Mouse (Mus musculus) embryonic facial prominence, embryonic 13.5 days (tissue): ENCODE results near the gene Zscan2. TPM values are rescaled to one million over a fixed set of nuclear protein-coding genes. Genes with fewer than 3 reads are reported as not detected.

Experiments used
- ATAC-seq: fragments of 200-750 bp; cut with Nextera tagmentation; 2 replicates; pipeline ENCODE4 v1.8.0; 2017; ENCODE audit warnings: low read depth; ENCODE audit not compliant: insufficient number of reproducible peaks, insufficient read depth, low FRiP score, low TSS enrichment
- H3K27ac ChIP-seq: fragments of 300-500 bp; sonication (generic); 2 replicates; pipeline ENCODE4 v1.5.1; 2015; ENCODE audit warnings: moderate library complexity, mild to moderate bottlenecking, inconsistent platforms
- H3K27me3 ChIP-seq: fragments of 300-500 bp; sonication (generic); 2 replicates; pipeline ENCODE4 v1.6.1; 2015; ENCODE audit warnings: mild to moderate bottlenecking, inconsistent platforms
- H3K36me3 ChIP-seq: fragments of 300-500 bp; sonication (generic); 2 replicates; pipeline ENCODE4 v1.6.1; 2015; ENCODE audit warnings: mild to moderate bottlenecking, inconsistent platforms
- H3K4me1 ChIP-seq: fragments of 300-500 bp; sonication (generic); 2 replicates; pipeline ENCODE4 v1.6.1; 2015; ENCODE audit warnings: inconsistent platforms
- H3K4me2 ChIP-seq: fragments of 300-500 bp; sonication (generic); 2 replicates; pipeline ENCODE4 v1.6.1; 2015; ENCODE audit warnings: moderate library complexity, mild to moderate bottlenecking, inconsistent platforms
- H3K4me3 ChIP-seq: fragments of 300-500 bp; sonication (generic); 2 replicates; pipeline ENCODE4 v1.5.1; 2015; ENCODE audit warnings: mild to moderate bottlenecking, inconsistent platforms
- H3K9ac ChIP-seq: fragments of 300-500 bp; sonication (generic); 2 replicates; pipeline ENCODE4 v1.6.1; 2015; ENCODE audit warnings: mild to moderate bottlenecking, inconsistent platforms
- H3K9me3 ChIP-seq: fragments of 300-500 bp; sonication (generic); 2 replicates; pipeline ENCODE4 v1.6.1; 2016; ENCODE audit warnings: inconsistent platforms
- WGBS: fragments of 180-500 bp; shearing (Covaris S2); methylation state at CpG from one replicate; pipeline ENCODE4 v1.1.7; 2015; ENCODE audit warnings: mixed read lengths; 5-methylcytosine and 5-hydroxymethylcytosine counted together
- polyA plus RNA-seq: library from polyadenylated mRNA; unstranded; fragments of >200 nt; fragmentation: Nextera tagmentation; extraction: Ambion mirVana; gene quantifications from 2 replicates; pipeline ENCODE4 v1.2.1, GENCODE M21; 2015

The Zscan2 gene
- polyA plus RNA-seq, 1 experiment from 2014 or later, result 3.3 TPM

DNA sequence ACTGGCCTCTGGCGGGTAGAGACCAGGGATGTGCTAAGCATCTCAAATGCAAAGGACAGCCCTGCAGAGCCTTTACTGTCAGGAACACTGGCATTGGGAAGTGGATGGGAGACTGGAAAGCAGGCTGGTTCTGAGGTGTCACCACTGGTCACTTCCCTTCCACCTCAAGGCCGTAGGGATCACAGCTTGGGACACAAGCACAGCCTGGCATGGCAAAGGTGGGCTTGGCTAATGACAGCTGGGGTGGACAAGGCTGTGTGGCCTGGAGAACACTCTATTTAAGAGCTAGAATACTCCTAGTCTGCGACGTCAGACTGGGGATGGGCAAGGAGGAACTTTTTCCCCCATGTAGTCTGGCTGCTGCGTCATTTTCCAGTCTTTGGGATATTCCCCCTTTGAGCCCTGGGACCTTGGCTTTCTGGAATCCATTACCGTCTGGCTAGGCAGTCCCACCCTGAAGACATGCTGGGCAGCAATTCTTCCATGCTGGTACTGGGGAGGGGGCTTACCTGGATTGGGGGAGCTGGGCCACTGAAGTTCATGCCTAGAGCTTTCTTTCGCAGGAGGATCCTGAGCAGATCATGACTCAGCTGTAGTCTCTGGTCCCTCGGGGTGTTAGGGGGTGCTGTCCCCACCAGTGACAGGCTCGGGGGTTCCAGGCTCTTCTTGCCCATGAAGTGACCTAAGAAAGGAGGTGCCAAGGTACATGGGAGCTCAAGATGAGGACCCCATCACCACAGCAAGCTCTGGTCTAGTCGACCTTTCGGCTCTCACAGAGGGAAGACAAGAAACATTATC, 43.1 kb downstream of the Zscan2 start:
- Histone ChIP-seq H3K9me3 (no peaks in the 10 kb centered on the region), H3K36me3 (peaks cover 27% of the 10 kb centered on the region), H3K27ac (no peak overlapping the region), H3K4me2 (peak overlapping the region; percentile 92), H3K27me3 (no peaks in the 10 kb centered on the region), H3K4me1 (peaks cover 24% of the 10 kb centered on the region), H3K9ac (peak overlapping the region; percentile 74), H3K4me3 (peak overlapping the region; percentile 53)
- no peak for ATAC-seq
- 83% methylated on average over 11 of the region's 11 CpGs for WGBS

DNA sequence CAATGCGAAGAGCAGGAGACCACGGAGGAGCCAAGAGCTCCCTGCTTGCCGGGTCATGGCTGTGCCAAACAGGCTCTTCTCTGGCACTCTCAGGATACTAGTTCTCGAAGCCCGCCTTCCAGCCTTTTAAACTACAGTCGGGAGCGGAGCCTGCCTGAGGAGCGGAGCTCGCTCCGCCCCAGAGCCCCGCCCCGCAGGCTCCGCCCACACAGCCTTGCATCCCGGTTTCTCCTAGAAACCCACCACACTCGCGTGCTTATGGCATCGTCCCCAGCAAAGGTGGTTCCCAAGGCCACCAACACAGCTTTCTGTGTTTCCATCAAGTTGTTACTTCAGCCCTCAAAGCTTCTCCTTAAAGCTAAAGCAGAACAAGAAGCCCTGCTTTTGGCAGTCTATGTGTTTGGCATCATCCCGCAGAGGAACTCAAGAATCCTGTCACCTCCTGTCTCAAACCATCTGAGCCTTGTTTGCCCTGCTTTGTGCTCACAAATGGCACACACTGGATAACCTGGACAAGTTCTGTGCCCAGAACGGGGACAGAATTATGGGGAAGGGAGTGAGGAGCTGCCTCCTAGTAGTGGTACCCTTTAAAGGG, 44.3 kb downstream of the Zscan2 start, which contains the start of gene Nmb:
TSS of gene Nmb (minus strand) at position 156 of the 595 bp plus-strand sequence.
- peak within 1 kb of the TSS; percentile 53 for H3K4me3 ChIP-seq
- WGBS, result 4% methylated on average over 19 of the region's 19 CpGs
- H3K4me1 ChIP-seq, result peaks cover 24% of the 10 kb centered on the region
- peak within 1 kb of the TSS; percentile 74 for H3K9ac ChIP-seq
- H3K27me3 ChIP-seq, result no peaks in the 10 kb centered on the region
- H3K4me2 ChIP-seq, result peak within 1 kb of the TSS; percentile 92
- peaks cover 34% of the 10 kb centered on the region for H3K36me3 ChIP-seq
- ATAC-seq, result peak; percentile 69
- H3K9me3 ChIP-seq, result no peaks in the 10 kb centered on the region
- H3K27ac ChIP-seq, result peak within 1 kb of the TSS; percentile 41; the same call in 1 of the 2 replicates

DNA sequence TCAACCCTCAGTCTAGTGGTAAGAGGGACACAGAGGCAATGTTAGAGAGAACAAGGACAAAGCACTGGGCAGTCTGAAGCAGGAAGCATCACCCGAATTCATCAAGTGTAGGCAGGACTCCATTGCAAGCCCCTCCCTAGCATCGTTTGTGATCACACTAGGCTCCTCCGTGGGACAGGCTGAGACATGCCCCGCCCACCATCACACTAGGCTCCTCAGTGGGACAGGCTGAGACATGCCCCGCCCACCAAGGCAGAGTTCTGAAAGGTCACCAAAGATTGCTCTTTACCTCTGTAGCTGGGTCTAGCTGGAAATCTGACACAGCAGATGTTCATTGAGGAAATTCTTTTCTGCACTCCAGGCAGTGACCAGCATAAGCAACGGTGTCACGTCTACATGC, 50.3 kb downstream of the Zscan2 start:
- H3K9ac ChIP-seq, result no peak overlapping the region
- no peak overlapping the region for H3K27ac ChIP-seq
- H3K9me3 ChIP-seq, result no peaks in the 10 kb centered on the region
- no peaks in the 10 kb centered on the region for H3K27me3 ChIP-seq
- H3K4me1 ChIP-seq, result no peaks in the 10 kb centered on the region
- ATAC-seq, result no peak
- WGBS, result 82% methylated on average over 7 of the region's 7 CpGs
- no peak overlapping the region for H3K4me3 ChIP-seq
- H3K4me2 ChIP-seq, result no peak overlapping the region
- peaks cover 81% of the 10 kb centered on the region for H3K36me3 ChIP-seq

DNA sequence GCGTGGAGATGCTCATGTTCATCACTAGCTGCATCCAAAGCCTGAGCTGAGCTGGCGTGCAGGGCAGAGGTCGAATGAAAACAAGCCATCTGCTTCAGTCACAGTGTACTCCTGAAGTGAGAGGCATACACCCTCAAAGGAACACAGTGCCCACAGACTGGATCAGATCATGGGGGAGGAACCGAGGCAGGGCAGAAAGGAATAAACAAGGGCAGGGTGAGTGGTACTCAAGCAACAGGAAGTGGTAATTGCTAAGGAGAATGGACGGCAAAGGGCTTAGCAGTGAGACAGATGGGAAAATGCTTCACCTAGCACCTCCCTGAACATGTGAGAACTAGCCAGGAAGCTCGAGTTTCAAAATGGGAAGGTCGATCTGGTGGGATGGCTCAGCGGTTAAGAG, 51.8 kb downstream of the Zscan2 start:
- ATAC-seq, result no peak
- H3K4me3 ChIP-seq, result no peak overlapping the region
- H3K4me1 ChIP-seq, result no peaks in the 10 kb centered on the region
- H3K4me2 ChIP-seq, result no peak overlapping the region
- no peak overlapping the region for H3K27ac ChIP-seq
- H3K9ac ChIP-seq, result no peak overlapping the region
- WGBS, result 82% methylated on average over 8 of the region's 8 CpGs
- H3K27me3 ChIP-seq, result no peaks in the 10 kb centered on the region
- no peaks in the 10 kb centered on the region for H3K9me3 ChIP-seq
- peaks cover 85% of the 10 kb centered on the region for H3K36me3 ChIP-seq

DNA sequence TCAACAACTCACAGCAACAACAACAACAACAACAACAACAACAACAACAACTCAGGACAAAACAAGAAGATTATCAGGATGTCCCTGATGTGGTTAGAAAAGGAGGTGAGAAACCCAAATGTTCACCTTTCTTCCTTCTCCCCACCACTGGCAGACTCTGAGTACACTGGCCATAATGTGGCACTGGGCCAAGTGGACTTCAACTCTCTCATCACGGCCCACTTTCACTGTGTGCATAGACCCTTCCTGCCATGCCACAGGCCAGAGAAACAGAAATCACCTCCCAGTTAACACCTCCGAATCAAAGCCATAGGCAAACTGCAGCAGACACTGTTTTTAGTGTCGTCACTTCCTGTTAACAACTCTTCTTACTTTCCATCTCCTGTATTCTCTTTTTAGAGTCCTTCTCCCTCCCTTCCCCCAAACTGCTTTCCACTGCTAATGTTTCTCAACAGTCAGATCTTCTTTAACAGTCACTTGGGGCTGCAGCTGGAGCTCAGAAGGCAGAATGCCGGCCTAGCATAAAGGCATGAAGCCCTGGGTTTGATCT, 57.3 kb downstream of the Zscan2 start:
- Histone ChIP-seq H3K4me2 (no peak overlapping the region), H3K27ac (no peak overlapping the region), H3K27me3 (no peaks in the 10 kb centered on the region), H3K4me3 (no peak overlapping the region), H3K36me3 (peaks cover 81% of the 10 kb centered on the region), H3K4me1 (no peaks in the 10 kb centered on the region), H3K9ac (no peak overlapping the region), H3K9me3 (no peaks in the 10 kb centered on the region)
- no peak for ATAC-seq
- WGBS, result 85% methylated on average over 4 of the region's 4 CpGs

DNA sequence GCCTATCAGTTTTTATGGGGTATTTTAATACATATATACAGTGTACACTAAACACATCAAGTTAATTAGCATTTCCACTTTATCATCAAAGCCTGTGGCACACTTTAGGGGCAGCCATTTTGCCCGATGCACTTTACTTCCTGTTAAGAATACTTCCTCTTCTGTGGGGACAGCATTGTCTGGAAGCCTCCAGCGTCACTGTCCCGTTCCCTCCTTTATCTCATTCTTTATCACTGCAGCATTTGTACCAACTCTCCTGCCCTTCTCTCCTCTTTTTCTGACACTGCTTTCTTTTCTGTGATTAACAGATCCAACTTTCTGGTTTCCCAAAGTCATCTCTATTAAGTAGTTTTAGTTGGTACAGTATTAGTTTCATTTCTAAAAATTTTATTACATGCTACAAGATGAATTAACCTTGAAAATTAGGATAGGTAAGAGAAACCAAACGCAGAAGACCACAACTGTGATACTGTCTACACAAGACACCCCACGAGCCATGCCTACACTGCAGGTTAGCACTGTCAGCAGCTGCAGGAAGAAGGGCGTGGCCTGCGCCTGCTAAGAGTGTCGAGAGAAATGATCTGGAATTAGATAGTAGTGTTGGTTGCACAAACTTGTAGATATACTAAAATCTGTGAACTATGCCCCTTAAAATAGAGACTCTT, 58.4 kb downstream of the Zscan2 start:
- no peak for ATAC-seq
- no peak overlapping the region for H3K4me2 ChIP-seq
- 86% methylated on average over 8 of the region's 8 CpGs for WGBS
- no peak overlapping the region for H3K9ac ChIP-seq
- no peak overlapping the region for H3K4me3 ChIP-seq
- H3K27me3 ChIP-seq, result no peaks in the 10 kb centered on the region
- H3K36me3 ChIP-seq, result peaks cover 79% of the 10 kb centered on the region
- no peak overlapping the region for H3K27ac ChIP-seq
- H3K9me3 ChIP-seq, result no peaks in the 10 kb centered on the region
- H3K4me1 ChIP-seq, result no peaks in the 10 kb centered on the region

DNA sequence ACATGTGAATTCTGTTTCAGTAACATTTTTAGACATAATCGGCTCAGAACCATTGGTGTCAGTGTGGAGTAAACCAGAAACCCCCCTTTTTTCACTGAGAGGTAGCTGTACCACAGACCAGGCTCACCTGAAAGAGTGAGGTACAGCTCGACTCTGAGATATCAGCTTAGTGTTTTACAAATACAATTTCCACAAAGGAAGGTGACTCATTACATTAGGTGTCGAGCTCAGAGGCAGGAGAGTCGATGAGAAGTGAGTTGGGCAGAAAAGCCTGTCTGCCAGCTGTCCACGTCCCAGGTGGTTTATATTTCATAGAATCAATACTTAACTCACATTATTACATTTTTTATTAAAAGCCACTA, 58.9 kb downstream of the Zscan2 start:
- Histone ChIP-seq H3K4me3 (no peak overlapping the region), H3K9me3 (no peaks in the 10 kb centered on the region), H3K36me3 (peaks cover 79% of the 10 kb centered on the region), H3K4me1 (no peaks in the 10 kb centered on the region), H3K27me3 (no peaks in the 10 kb centered on the region), H3K9ac (no peak overlapping the region), H3K27ac (no peak overlapping the region), H3K4me2 (no peak overlapping the region)
- no peak for ATAC-seq
- WGBS, result 88% methylated on average over 5 of the region's 5 CpGs

DNA sequence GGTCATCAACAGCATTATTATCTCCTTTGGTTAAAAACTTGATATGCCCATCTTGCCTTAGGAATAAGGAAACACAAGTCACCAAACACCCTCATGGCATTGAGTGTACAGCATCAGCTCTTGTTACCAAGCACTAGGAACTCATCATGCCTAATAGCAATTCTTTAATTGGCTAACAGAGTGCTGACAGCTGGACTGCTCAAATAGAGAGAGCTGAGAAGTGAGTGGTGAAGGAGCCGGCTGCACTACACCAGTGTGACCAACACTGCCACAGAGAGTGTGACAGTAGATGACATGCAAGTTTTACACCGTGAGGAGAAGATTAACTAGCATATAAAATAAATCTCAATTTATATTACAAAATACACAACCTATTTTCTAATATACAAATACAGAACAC, 62.4 kb downstream of the Zscan2 start:
- no peak for ATAC-seq
- H3K36me3 ChIP-seq, result peaks cover 78% of the 10 kb centered on the region
- no peak overlapping the region for H3K4me3 ChIP-seq

More for the DNA sequence above, 62.4 kb downstream of the Zscan2 start:
- Histone ChIP-seq H3K4me2 (no peak overlapping the region), H3K27ac (no peak overlapping the region), H3K9me3 (no peaks in the 10 kb centered on the region), H3K9ac (no peak overlapping the region), H3K27me3 (no peaks in the 10 kb centered on the region), H3K4me1 (no peaks in the 10 kb centered on the region)
- WGBS, result 85% methylated on average over 2 of the region's 2 CpGs

Other genes starting within 250 kb of the Zscan2 start
- 26.2 and 27.6 TPM in 2 replicates for gene Crtc3, start 172.0 kb upstream of the Zscan2 start, polyA plus RNA-seq
- 56.0 and 61.2 TPM in 2 replicates for gene Iqgap1, start 34.9 kb upstream of the Zscan2 start, polyA plus RNA-seq
- gene Wdr73, start 40.3 kb downstream of the Zscan2 start, polyA plus RNA-seq, result 31.5 and 33.0 TPM in 2 replicates
- gene Nmb, start 44.2 kb downstream of the Zscan2 start, polyA plus RNA-seq, result 5.6 and 5.8 TPM in 2 replicates
- 212 and 227 TPM in 2 replicates for gene Sec11a, start 86.9 kb downstream of the Zscan2 start, polyA plus RNA-seq
- 12.3 and 12.5 TPM in 2 replicates for gene Zfp592, start 132.8 kb downstream of the Zscan2 start, polyA plus RNA-seq
- 0.34 and 0.44 TPM in 2 replicates for gene Alpk3, start 196.7 kb downstream of the Zscan2 start, polyA plus RNA-seq